Mouse (Mus musculus): Measurements from ENCODE around the gene St7l. TPM values are rescaled to one million over a fixed set of nuclear protein-coding genes. Genes with fewer than 3 reads are reported as not detected.

St7l gene
- polyA plus RNA-seq, 1 experiment from 2014 or later = 45.0 TPM

GRCm38 (mm10) chr3:104967548-104968300 lies 103.9 kb downstream of the St7l start:
- H3K4me1 ChIP-seq = peaks cover 35% of the 10 kb centered on the region
- H3K9me3 ChIP-seq = no peaks in the 10 kb centered on the region
- peaks cover 9% of the 10 kb centered on the region; the same call in 1 of the 2 replicates for H3K27me3 ChIP-seq
- peak overlapping the region; percentile 55 for H3K4me3 ChIP-seq
- peak overlapping the region; percentile 55 for H3K9ac ChIP-seq
- ATAC-seq (ENCODE audit: insufficient number of reproducible peaks, low FRiP score, low TSS enrichment, low read depth) = peak; percentile 54
- 1% methylated on average over 49 of the region's 49 CpGs for WGBS
- H3K4me2 ChIP-seq = peak overlapping the region; percentile 77
- H3K27ac ChIP-seq = peak overlapping the region; percentile 79
- H3K36me3 ChIP-seq = no peaks in the 10 kb centered on the region

Other genes starting within 250 kb of the St7l start
- gene Slc16a1, start 225.3 kb upstream of the St7l start, polyA plus RNA-seq (2015; fragmentation: Nextera tagmentation; extraction: Ambion mirVana) = 43.7 and 45.6 TPM in 2 replicates
- 4.6 and 5.5 TPM in 2 replicates for gene Ppm1j, start 82.9 kb upstream of the St7l start, polyA plus RNA-seq (2015; fragmentation: Nextera tagmentation; extraction: Ambion mirVana)
- gene Fam19a3, start 82.2 kb upstream of the St7l start, polyA plus RNA-seq (2015; fragmentation: Nextera tagmentation; extraction: Ambion mirVana) = 0.15 and 0.20 TPM in 2 replicates
- gene Rhoc, start 75.6 kb upstream of the St7l start, polyA plus RNA-seq (2015; fragmentation: Nextera tagmentation; extraction: Ambion mirVana) = 193 and 202 TPM in 2 replicates
- 48.7 and 50.7 TPM in 2 replicates for gene Mov10, start 45.4 kb upstream of the St7l start, polyA plus RNA-seq (2015; fragmentation: Nextera tagmentation; extraction: Ambion mirVana)
- 194 and 201 TPM in 2 replicates for gene Capza1, start 500 bp downstream of the St7l start, polyA plus RNA-seq (2015; fragmentation: Nextera tagmentation; extraction: Ambion mirVana)
- 1.2 and 1.7 TPM in 2 replicates for gene Wnt2b, start 97.9 kb downstream of the St7l start, polyA plus RNA-seq (2015; fragmentation: Nextera tagmentation; extraction: Ambion mirVana)
- 28.1 and 28.7 TPM in 2 replicates for gene Cttnbp2nl, start 189.1 kb downstream of the St7l start, polyA plus RNA-seq (2015; fragmentation: Nextera tagmentation; extraction: Ambion mirVana)
- not detected in 2 replicates for gene 4930564D02Rik, start 202.8 kb downstream of the St7l start, polyA plus RNA-seq (2015; fragmentation: Nextera tagmentation; extraction: Ambion mirVana)

All from limb, embryonic 15.5 days (tissue).